Mouse (Mus musculus) megakaryocyte, embryonic 14.5 days (primary cell): ENCODE data around the gene Tcl1b1.
"Not testable (repeated sequence)": the region's sequence is repeated elsewhere in the genome, so short reads cannot be mapped to it uniquely, and the experiment has no call there.

Source experiments
- FLI1 ChIP-seq: IDR thresholded peaks from 2 replicates; pipeline ENCODE4 v1.6.1; 2012; ENCODE audit warnings: low read length, inconsistent platforms, mixed read lengths
- GATA1 ChIP-seq: IDR thresholded peaks from 3 replicates; pipeline ENCODE4 v1.6.1; 2012; ENCODE audit warnings: mixed read lengths, low read length, inconsistent platforms, borderline replicate concordance

- TF ChIP-seq FLI1, GATA1: not testable (repeated sequence)
Measured at GRCm38 (mm10) chr12:105176044-105176443, 16.6 kb downstream of the Tcl1b1 start, which contains the start of gene Tcl1b5.
